Mouse (Mus musculus) layer of hippocampus, adult 9-11 months (tissue): Measurements from ENCODE around the gene Fam216a.
"Not testable (repeated sequence)": the region's sequence is repeated elsewhere in the genome, so short reads cannot be mapped to it uniquely, and the experiment has no call there.

Source experiments
- DNase-seq: peaks from one replicate; pipeline ENCODE4 v3.0.0; 2022

Fam216a gene

DNA sequence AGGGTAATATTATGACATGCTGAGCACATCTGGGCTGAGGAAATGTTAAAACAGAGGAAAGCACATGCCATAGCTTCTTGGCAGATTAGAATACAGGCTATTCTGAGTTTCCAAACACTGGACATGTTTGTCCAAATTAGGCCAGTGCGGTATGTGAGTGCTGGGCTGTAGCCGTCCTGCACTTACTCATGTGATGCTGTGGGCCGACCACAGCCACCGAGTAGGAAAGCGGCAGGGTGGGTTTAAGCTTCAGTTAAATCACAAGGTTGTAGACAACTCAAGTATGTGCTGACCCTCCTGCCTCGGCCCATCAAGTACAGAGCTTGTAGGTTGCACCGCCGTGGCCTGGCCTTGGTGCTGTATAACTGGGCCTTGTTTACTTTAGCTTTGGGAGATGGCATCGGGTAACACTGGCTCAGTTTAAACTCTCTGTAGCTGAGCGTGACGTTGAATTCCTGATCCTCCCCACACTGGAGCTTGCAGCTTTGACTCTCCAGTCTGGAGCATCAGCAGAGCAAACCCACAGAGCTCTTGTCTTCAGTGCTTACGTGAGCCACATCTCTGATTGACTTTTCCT is 51.9 kb downstream of the Fam216a start:
- no peak for DNase-seq

DNA sequence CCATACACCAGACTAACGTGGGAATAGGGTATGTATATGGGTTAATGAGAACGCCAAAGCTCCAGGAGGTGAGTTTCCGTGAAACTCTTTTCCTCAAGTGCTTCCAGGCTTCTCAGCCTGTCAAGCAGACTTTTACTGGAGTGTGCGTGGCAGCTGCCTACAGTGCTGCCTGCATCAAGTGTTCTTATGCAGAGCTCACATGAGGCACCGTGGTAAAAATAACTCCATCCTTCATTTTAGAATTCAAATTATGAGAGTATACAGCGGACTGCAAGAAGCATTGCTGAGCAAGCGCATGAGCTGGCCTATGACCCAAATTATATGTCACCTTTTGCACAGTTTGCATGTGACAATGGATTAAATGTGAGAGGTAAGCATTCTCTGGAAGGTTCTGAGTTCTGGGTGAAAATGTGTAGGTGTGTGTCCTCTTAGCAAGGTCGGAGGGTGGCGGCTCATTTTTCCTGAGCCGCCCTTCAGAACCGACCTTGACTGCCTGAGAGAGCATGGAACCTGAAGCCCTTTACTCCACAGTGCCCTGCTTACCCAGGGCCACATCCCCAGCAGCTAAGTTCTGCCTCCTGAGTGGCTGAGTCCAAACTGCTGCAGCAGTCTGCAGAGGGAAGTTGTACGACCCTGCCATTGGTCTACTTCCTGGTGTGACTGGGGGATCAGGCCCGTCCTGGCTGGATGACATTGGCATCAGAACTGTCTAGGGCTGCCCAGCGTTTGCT is 52.5 kb downstream of the Fam216a start:
- no peak for DNase-seq

GRCm38 (mm10) chr5:122318976-122319375 is 53.2 kb downstream of the Fam216a start:
- not testable (repeated sequence) for DNase-seq

- DNase-seq = no peak
These were observed 54.1 kb downstream of the Fam216a start for GRCm38 (mm10) chr5:122318100-122318499.

DNA sequence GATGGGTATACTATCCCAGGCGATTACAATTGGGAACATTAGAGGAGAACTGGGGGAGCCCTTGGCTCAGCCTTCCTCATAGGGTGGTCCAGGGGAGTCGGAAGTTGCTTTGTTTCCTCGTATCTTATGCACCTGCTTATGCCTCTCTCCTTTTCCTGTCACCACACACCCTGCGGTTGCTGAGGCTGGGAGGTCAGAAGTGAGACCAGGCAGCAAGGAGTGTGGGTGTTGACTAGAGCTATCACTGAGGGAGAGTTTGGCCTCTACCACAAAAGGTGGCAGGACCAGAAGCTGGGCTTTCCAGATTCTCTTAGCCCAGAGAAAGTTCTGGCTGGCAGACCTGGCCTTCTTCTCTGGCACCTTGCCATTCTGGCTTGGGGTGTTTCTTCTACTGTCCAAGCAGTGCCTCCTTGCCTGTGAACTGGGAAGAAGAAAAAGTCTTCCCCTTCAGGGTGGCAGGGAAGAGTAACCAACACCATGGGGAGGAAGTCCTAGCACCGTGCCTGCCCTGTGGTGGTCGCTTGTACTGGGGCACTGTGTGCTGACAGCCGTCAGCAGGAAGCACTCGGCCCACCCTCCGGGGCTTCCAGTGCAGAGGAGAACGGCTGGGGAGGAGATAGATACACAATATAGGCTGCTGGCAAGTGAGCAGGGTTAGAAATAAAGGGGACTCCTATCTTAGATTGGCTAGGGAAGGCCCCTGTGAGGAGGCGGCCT is 54.7 kb downstream of the Fam216a start:
- no peak for DNase-seq

- peak; percentile 95 for DNase-seq
These were observed 57.0 kb downstream of the Fam216a start for GRCm38 (mm10) chr5:122314966-122315667.
